Mouse (Mus musculus) hindbrain, embryonic 13.5 days (tissue): ENCODE measurements around the gene Cdk6. TPM values are rescaled to one million over a fixed set of nuclear protein-coding genes. Genes with fewer than 3 reads are reported as not detected.
"Not testable (repeated sequence)": the region's sequence is repeated elsewhere in the genome, so short reads cannot be mapped to it uniquely, and the experiment has no call there.

ENCODE experiments used
- ATAC-seq: fragments of 200-750 bp; cut with Nextera tagmentation; 2 replicates; pipeline ENCODE4 v1.8.0; 2017; ENCODE audit warnings: moderate TSS enrichment; ENCODE audit not compliant: low FRiP score
- H3K27ac ChIP-seq: fragments of 300-500 bp; sonication (generic); 2 replicates; pipeline ENCODE4 v1.5.1; 2015; ENCODE audit warnings: inconsistent platforms, mild to moderate bottlenecking, moderate library complexity
- H3K27me3 ChIP-seq: fragments of 300-500 bp; sonication (generic); 2 replicates; pipeline ENCODE4 v1.6.1; 2015; ENCODE audit warnings: mild to moderate bottlenecking, inconsistent platforms
- H3K36me3 ChIP-seq: fragments of 300-500 bp; sonication (generic); 2 replicates; pipeline ENCODE4 v1.6.1; 2015; ENCODE audit warnings: mild to moderate bottlenecking, inconsistent platforms
- H3K4me1 ChIP-seq: fragments of 300-500 bp; sonication (generic); replicated peaks from 2 replicates; pipeline ENCODE4 v1.6.1; 2015; ENCODE audit warnings: inconsistent platforms
- H3K4me2 ChIP-seq: fragments of 300-500 bp; sonication (generic); 2 replicates; pipeline ENCODE4 v1.6.1; 2015; ENCODE audit warnings: inconsistent platforms, mild to moderate bottlenecking, moderate library complexity
- H3K4me3 ChIP-seq: fragments of 300-500 bp; sonication (generic); 2 replicates; pipeline ENCODE4 v1.5.1; 2015; ENCODE audit warnings: mild to moderate bottlenecking, inconsistent platforms
- H3K9ac ChIP-seq: fragments of 300-500 bp; sonication (generic); 2 replicates; pipeline ENCODE4 v1.6.1; 2015; ENCODE audit warnings: mild to moderate bottlenecking, inconsistent platforms
- H3K9me3 ChIP-seq: fragments of 300-500 bp; sonication (generic); 2 replicates; pipeline ENCODE4 v1.6.1; 2016; ENCODE audit warnings: inconsistent platforms
- WGBS: fragments of 180-500 bp; shearing (Covaris S2); methylation state at CpG from one replicate; pipeline ENCODE4 v1.1.7; 2015; 5-methylcytosine and 5-hydroxymethylcytosine counted together
- polyA plus RNA-seq: library from polyadenylated mRNA; unstranded; fragments of >200 nt; fragmentation: Nextera tagmentation; extraction: Ambion mirVana; gene quantifications from 2 replicates; pipeline ENCODE4 v1.2.1, GENCODE M21; 2015

Cdk6 gene
- 11.8 and 12.3 TPM in 2 replicates for polyA plus RNA-seq

- Histone ChIP-seq H3K9ac (peak within 1 kb of the TSS; percentile 71), H3K4me2 (peak within 1 kb of the TSS; percentile 90), H3K4me3 (peak within 1 kb of the TSS; percentile 56), H3K27ac (peak within 1 kb of the TSS; percentile 70), H3K27me3 (peaks cover 40% of the 10 kb centered on the region), H3K9me3 (no peaks in the 10 kb centered on the region), H3K4me1 (peaks cover 32% of the 10 kb centered on the region), H3K36me3 (no peaks in the 10 kb centered on the region)
- under 1% methylated on average over 59 of the region's 59 CpGs for WGBS
- peak; percentile 37 for ATAC-seq
Measured at GRCm38 (mm10) chr5:3341111-3341911, at the start of gene Cdk6. Gene Cdk6 (plus strand): TSS chr5:3341485.

GRCm38 (mm10) chr5:3293666-3294065 is 47.6 kb upstream of the Cdk6 start:
- no peak for ATAC-seq
- H3K4me3 ChIP-seq, result no peak overlapping the region
- H3K27ac ChIP-seq, result no peak overlapping the region
- 87% methylated on average over 4 of the region's 4 CpGs for WGBS
- H3K4me1 ChIP-seq, result 0 out of 2 replicates have a peak, but pooled peaks cover 2% of the 10 kb centered on the region
- H3K9ac ChIP-seq, result no peak overlapping the region
- H3K4me2 ChIP-seq, result no peak overlapping the region
- no peaks in the 10 kb centered on the region for H3K9me3 ChIP-seq
- no peaks in the 10 kb centered on the region for H3K36me3 ChIP-seq
- no peaks in the 10 kb centered on the region for H3K27me3 ChIP-seq

- H3K4me2 ChIP-seq, result no peak overlapping the region
- no peak overlapping the region for H3K27ac ChIP-seq
- H3K36me3 ChIP-seq, result no peaks in the 10 kb centered on the region
- H3K27me3 ChIP-seq, result no peaks in the 10 kb centered on the region
- H3K9ac ChIP-seq, result no peak overlapping the region
- WGBS, result 88% methylated on average over 12 of the region's 12 CpGs
- no peaks in the 10 kb centered on the region for H3K9me3 ChIP-seq
- ATAC-seq, result no peak
- no peak overlapping the region for H3K4me3 ChIP-seq
- H3K4me1 ChIP-seq, result no peaks in the 10 kb centered on the region
Measured at GRCm38 (mm10) chr5:3300801-3301457, 40.4 kb upstream of the Cdk6 start.

- Histone ChIP-seq H3K4me3 (no peak overlapping the region), H3K27ac (no peak overlapping the region), H3K9me3 (no peaks in the 10 kb centered on the region), H3K36me3 (no peaks in the 10 kb centered on the region), H3K4me2 (no peak overlapping the region), H3K4me1 (no peaks in the 10 kb centered on the region), H3K27me3 (no peaks in the 10 kb centered on the region), H3K9ac (no peak overlapping the region)
- 79% methylated on average over 5 of the region's 5 CpGs for WGBS
- ATAC-seq, result no peak
Measured at GRCm38 (mm10) chr5:3301535-3301934, 39.8 kb upstream of the Cdk6 start.

- H3K4me1 ChIP-seq, result no peaks in the 10 kb centered on the region
Measured at GRCm38 (mm10) chr5:3303876-3304275, 37.4 kb upstream of the Cdk6 start.

GRCm38 (mm10) chr5:3306146-3306545 is 35.1 kb upstream of the Cdk6 start:
- Histone ChIP-seq H3K4me3 (no peak overlapping the region), H3K27me3 (no peaks in the 10 kb centered on the region), H3K36me3 (no peaks in the 10 kb centered on the region), H3K4me2 (no peak overlapping the region), H3K27ac (no peak overlapping the region), H3K9me3 (no peaks in the 10 kb centered on the region), H3K9ac (no peak overlapping the region), H3K4me1 (no peaks in the 10 kb centered on the region)
- WGBS, result 82% methylated on average over 1 of the region's 1 CpGs
- no peak for ATAC-seq

More at GRCm38 (mm10) chr5:3303876-3304275, 37.4 kb upstream of the Cdk6 start:
- Histone ChIP-seq H3K9me3 (no peaks in the 10 kb centered on the region), H3K4me2 (no peak overlapping the region), H3K36me3 (no peaks in the 10 kb centered on the region), H3K27ac (no peak overlapping the region), H3K9ac (no peak overlapping the region), H3K27me3 (no peaks in the 10 kb centered on the region), H3K4me3 (no peak overlapping the region)
- ATAC-seq, result no peak
- 96% methylated on average over 9 of the region's 9 CpGs for WGBS

- H3K9ac ChIP-seq, result no peak overlapping the region
- no peaks in the 10 kb centered on the region for H3K27me3 ChIP-seq
- H3K4me3 ChIP-seq, result no peak overlapping the region
- no peak overlapping the region for H3K4me2 ChIP-seq
- no peak for ATAC-seq
- H3K4me1 ChIP-seq, result no peaks in the 10 kb centered on the region
- H3K9me3 ChIP-seq, result no peaks in the 10 kb centered on the region
- no peak overlapping the region for H3K27ac ChIP-seq
- H3K36me3 ChIP-seq, result no peaks in the 10 kb centered on the region
Measured at GRCm38 (mm10) chr5:3309122-3309521, 32.2 kb upstream of the Cdk6 start.

GRCm38 (mm10) chr5:3309587-3309986 is 31.7 kb upstream of the Cdk6 start:
- Histone ChIP-seq H3K9me3 (no peaks in the 10 kb centered on the region), H3K36me3 (no peaks in the 10 kb centered on the region), H3K4me2 (no peak overlapping the region), H3K27ac (no peak overlapping the region), H3K4me1 (no peaks in the 10 kb centered on the region), H3K27me3 (no peaks in the 10 kb centered on the region), H3K9ac (no peak overlapping the region), H3K4me3 (no peak overlapping the region)
- WGBS, result 80% methylated on average over 1 of the region's 1 CpGs
- ATAC-seq, result no peak

- not testable (repeated sequence) for H3K4me3 ChIP-seq, ATAC-seq
- 92% methylated on average over 7 of the region's 7 CpGs for WGBS
Measured at GRCm38 (mm10) chr5:3311156-3311555, 30.1 kb upstream of the Cdk6 start.

GRCm38 (mm10) chr5:3317724-3318123 is 23.6 kb upstream of the Cdk6 start:
- not testable (repeated sequence) for ATAC-seq, H3K4me2 ChIP-seq, H3K27me3 ChIP-seq, H3K9me3 ChIP-seq, H3K27ac ChIP-seq, H3K4me1 ChIP-seq, H3K9ac ChIP-seq, H3K36me3 ChIP-seq, H3K4me3 ChIP-seq
- 88% methylated on average over 5 of the region's 5 CpGs for WGBS

More at GRCm38 (mm10) chr5:3311156-3311555, 30.1 kb upstream of the Cdk6 start:
- not testable (repeated sequence) for H3K9ac ChIP-seq, H3K9me3 ChIP-seq, H3K4me2 ChIP-seq, H3K4me1 ChIP-seq, H3K27ac ChIP-seq, H3K27me3 ChIP-seq, H3K36me3 ChIP-seq

GRCm38 (mm10) chr5:3320225-3320624 is 21.1 kb upstream of the Cdk6 start:
- WGBS, result 13% methylated on average over 1 of the region's 1 CpGs
- no peak for ATAC-seq
- Histone ChIP-seq H3K4me1 (0 out of 2 replicates have a peak, but pooled peaks cover 3% of the 10 kb centered on the region), H3K9ac (no peak overlapping the region), H3K36me3 (no peaks in the 10 kb centered on the region), H3K4me2 (no peak overlapping the region), H3K4me3 (no peak overlapping the region), H3K9me3 (no peaks in the 10 kb centered on the region), H3K27ac (no peak overlapping the region), H3K27me3 (no peaks in the 10 kb centered on the region)

- no peak overlapping the region for H3K27ac ChIP-seq
- no peak overlapping the region for H3K9ac ChIP-seq
- H3K4me3 ChIP-seq, result no peak overlapping the region
- no peaks in the 10 kb centered on the region for H3K27me3 ChIP-seq
- WGBS, result 88% methylated on average over 6 of the region's 6 CpGs
- H3K4me2 ChIP-seq, result no peak overlapping the region
- 0 out of 2 replicates have a peak, but pooled peaks cover 3% of the 10 kb centered on the region for H3K4me1 ChIP-seq
- no peaks in the 10 kb centered on the region for H3K9me3 ChIP-seq
- ATAC-seq, result no peak
- H3K36me3 ChIP-seq, result no peaks in the 10 kb centered on the region
Measured at GRCm38 (mm10) chr5:3322052-3322451, 19.2 kb upstream of the Cdk6 start.
